Mouse (Mus musculus): ENCODE data around the gene Wap. TPM values are rescaled to one million over a fixed set of nuclear protein-coding genes. Genes with fewer than 3 reads are reported as not detected.

Wap gene
- polyA plus RNA-seq (2017; shearing (Covaris generic)), result not detected

GRCm38 (mm10) chr11:6638537-6638936 is at the start of gene Wap:
Gene Wap, minus strand, starts transcription at chr11:6638637.

GRCm38 (mm10) chr11:6658271-6658670 is 19.8 kb upstream of the Wap start, which contains the start of gene Ramp3:
Gene Ramp3, plus strand, starts transcription at chr11:6658521.

GRCm38 (mm10) chr11:6625478-6626387 is 12.7 kb downstream of the Wap start, which contains the start of gene Tbrg4:
Gene Tbrg4, minus strand, starts transcription at chr11:6626067.

GRCm38 (mm10) chr11:6605491-6606399 is 32.7 kb downstream of the Wap start, which contains the start of gene Nacad:
Gene Nacad, minus strand, starts transcription at chr11:6606053.

Other genes with a start within 250 kb of the Wap start
- 73.4 TPM for gene Zmiz2, start 249.6 kb downstream of the Wap start, polyA plus RNA-seq (2017; shearing (Covaris generic))
- 3,980 TPM for gene Ppia, start 223.2 kb downstream of the Wap start, polyA plus RNA-seq (2017; shearing (Covaris generic))
- gene H2afv, start 194.2 kb downstream of the Wap start, polyA plus RNA-seq (2017; shearing (Covaris generic)), result 142 TPM
- 33.1 TPM for gene Purb, start 162.7 kb downstream of the Wap start, polyA plus RNA-seq (2017; shearing (Covaris generic))
- gene Myo1g, start 117.7 kb downstream of the Wap start, polyA plus RNA-seq (2017; shearing (Covaris generic)), result 191 TPM
- 245 TPM for gene Ccm2, start 91.8 kb downstream of the Wap start, polyA plus RNA-seq (2017; shearing (Covaris generic))
- 0.18 TPM for gene Nacad, start 32.6 kb downstream of the Wap start, polyA plus RNA-seq (2017; shearing (Covaris generic))
- 15.1 TPM for gene Tbrg4, start 12.6 kb downstream of the Wap start, polyA plus RNA-seq (2017; shearing (Covaris generic))
- gene Ramp3, start 19.9 kb upstream of the Wap start, polyA plus RNA-seq (2017; shearing (Covaris generic)), result 609 TPM
- not detected for gene Gm11983, start 199.0 kb upstream of the Wap start, polyA plus RNA-seq (2017; shearing (Covaris generic))